Mouse (Mus musculus) forebrain, embryonic 14.5 days (tissue): ENCODE measurements around the gene Zbtb5. TPM values are rescaled to one million over a fixed set of nuclear protein-coding genes. Genes with fewer than 3 reads are reported as not detected.

Experiments
- ATAC-seq: fragments of 200-750 bp; cut with Nextera tagmentation; 2 replicates; pipeline ENCODE4 v1.8.0; 2017; ENCODE audit warnings: mild to moderate bottlenecking, moderate library complexity
- DNase-seq: peaks from one replicate; pipeline ENCODE4 v3.0.0-alpha.2; 2015; ENCODE audit warnings: low spot score
- H3K27ac ChIP-seq: fragments of 300-500 bp; sonication (generic); 2 replicates; pipeline ENCODE4 v1.5.1; 2014; ENCODE audit warnings: low read depth, mild to moderate bottlenecking, control low read depth, low read length, moderate library complexity
- H3K27me3 ChIP-seq: fragments of 300-500 bp; sonication (generic); replicated peaks from 2 replicates; pipeline ENCODE4 v1.6.1; 2014; ENCODE audit warnings: low read length, control low read depth, mixed read lengths; ENCODE audit not compliant: control insufficient read depth, insufficient read depth
- H3K36me3 ChIP-seq: fragments of 300-500 bp; sonication (generic); 2 replicates; pipeline ENCODE4 v1.6.1; 2014; ENCODE audit warnings: low read length, control low read depth; ENCODE audit not compliant: control insufficient read depth, insufficient read depth
- H3K4me1 ChIP-seq: fragments of 300-500 bp; sonication (generic); 2 replicates; pipeline ENCODE4 v1.6.1; 2014; ENCODE audit warnings: antibody characterized with exemption, low read length, control low read depth; ENCODE audit not compliant: control insufficient read depth, insufficient read depth
- H3K4me2 ChIP-seq: fragments of 300-500 bp; sonication (generic); 2 replicates; pipeline ENCODE4 v1.6.1; 2014; ENCODE audit warnings: mild to moderate bottlenecking, control low read depth, low read length
- H3K4me3 ChIP-seq: fragments of 300-500 bp; sonication (generic); 2 replicates; pipeline ENCODE4 v1.5.1; 2014; ENCODE audit warnings: low read depth, low read length, control low read depth
- H3K9ac ChIP-seq: fragments of 300-500 bp; sonication (generic); 2 replicates; pipeline ENCODE4 v1.6.1; 2014; ENCODE audit warnings: mild to moderate bottlenecking, low read length, control low read depth, moderate library complexity
- H3K9me3 ChIP-seq: fragments of 300-500 bp; sonication (generic); replicated peaks from 2 replicates; pipeline ENCODE4 v1.6.1; 2016; ENCODE audit warnings: low read length, control low read depth, mixed read lengths; ENCODE audit not compliant: control insufficient read depth
- WGBS: fragments of 180-500 bp; shearing (Covaris S2); extraction: QIAGEN DNeasy Blood & Tissue Kit; methylation state at CpG from one replicate; pipeline ENCODE4 v1.1.7; 2014; 5-methylcytosine and 5-hydroxymethylcytosine counted together
- polyA plus RNA-seq: library from polyadenylated mRNA; unstranded; fragments of >200 nt; fragmentation: Nextera tagmentation; extraction: Ambion mirVana; gene quantifications from 2 replicates; pipeline ENCODE4 v1.2.1, GENCODE M21; 2014

The Zbtb5 gene
- polyA plus RNA-seq, 1 experiment from 2014 or later: 48.9 TPM

DNA sequence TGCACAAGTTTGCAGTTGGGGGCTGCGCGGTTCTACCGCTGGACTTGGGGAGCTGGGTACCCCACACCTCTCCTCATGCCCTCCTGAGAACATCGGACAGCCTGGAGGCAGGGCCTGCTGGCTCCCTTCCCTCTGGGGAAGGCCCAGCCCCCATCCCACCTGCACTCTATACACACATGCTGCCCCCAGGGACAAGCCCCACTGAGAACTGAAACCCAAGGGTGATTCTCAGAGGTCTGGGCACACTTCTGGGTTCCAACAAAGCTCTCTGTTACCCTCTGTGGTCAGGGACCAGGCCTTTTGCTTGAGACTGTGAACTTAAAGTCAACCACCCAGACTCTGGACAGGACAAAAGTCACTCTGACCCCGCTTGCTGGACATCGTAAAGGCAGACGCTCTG lies 42.2 kb downstream of the Zbtb5 start:
- WGBS: 93% methylated on average over 7 of the region's 7 CpGs
- ATAC-seq: no peak
- no peak overlapping the region for H3K9ac ChIP-seq

DNA sequence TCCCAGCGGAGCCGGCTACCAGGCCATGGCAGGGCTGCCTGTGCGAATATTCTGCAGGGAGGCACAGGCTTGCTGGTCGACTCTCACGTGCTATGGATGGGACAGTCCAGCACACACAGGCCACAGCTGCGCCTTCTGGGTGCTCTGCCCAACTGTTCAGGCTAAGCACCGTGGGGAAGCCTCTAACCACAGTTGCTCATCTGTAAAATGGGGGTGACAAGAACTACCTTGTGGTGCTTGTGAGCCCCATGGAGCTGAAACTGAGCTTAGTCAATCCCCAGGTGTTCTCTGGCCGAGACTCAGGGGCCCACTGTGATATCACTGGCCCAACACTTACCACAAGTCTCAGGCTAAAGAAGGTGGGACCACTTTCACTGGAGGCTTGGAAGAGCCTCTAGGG lies 44.8 kb downstream of the Zbtb5 start:
- Histone ChIP-seq H3K9me3 (no peaks in the 10 kb centered on the region), H3K4me1 (no peaks in the 10 kb centered on the region), H3K9ac (no peak overlapping the region), H3K36me3 (no peaks in the 10 kb centered on the region), H3K4me2 (no peak overlapping the region), H3K27me3 (no peaks in the 10 kb centered on the region), H3K4me3 (no peak overlapping the region), H3K27ac (no peak overlapping the region)
- 87% methylated on average over 8 of the region's 8 CpGs for WGBS
- DNase-seq (no peak), ATAC-seq (no peak)

More for the DNA sequence above, 42.2 kb downstream of the Zbtb5 start:
- Histone ChIP-seq H3K9me3 (no peaks in the 10 kb centered on the region), H3K27ac (no peak overlapping the region), H3K4me2 (no peak overlapping the region), H3K4me1 (peaks cover 3% of the 10 kb centered on the region; the same call in 1 of the 2 replicates), H3K4me3 (no peak overlapping the region), H3K36me3 (no peaks in the 10 kb centered on the region), H3K27me3 (no peaks in the 10 kb centered on the region)
- DNase-seq: no peak

DNA sequence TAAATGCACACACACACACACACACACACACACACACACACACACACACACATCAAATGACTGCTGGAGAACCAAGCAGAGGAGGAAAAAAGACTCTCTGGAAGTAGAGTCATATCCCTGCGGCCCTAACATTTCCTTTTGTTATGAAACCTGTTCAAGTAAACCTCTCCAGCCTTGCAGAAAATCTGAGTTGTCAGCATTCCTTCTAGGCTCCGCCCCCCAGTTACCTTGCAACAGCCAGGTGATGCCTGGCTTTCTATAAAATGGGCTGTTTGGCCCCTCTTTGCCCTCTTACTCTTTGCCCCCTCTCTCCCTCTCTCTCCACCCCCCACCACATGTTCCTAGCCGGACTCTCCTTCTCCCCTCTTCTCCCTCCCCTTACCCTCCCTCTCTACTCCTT lies 46.5 kb downstream of the Zbtb5 start:
- no peaks in the 10 kb centered on the region for H3K36me3 ChIP-seq
- H3K4me1 ChIP-seq: no peaks in the 10 kb centered on the region
- no peak overlapping the region for H3K4me3 ChIP-seq
- no peaks in the 10 kb centered on the region for H3K9me3 ChIP-seq
- H3K27me3 ChIP-seq: no peaks in the 10 kb centered on the region
- H3K4me2 ChIP-seq: no peak overlapping the region
- 93% methylated on average over 3 of the region's 3 CpGs for WGBS
- H3K27ac ChIP-seq: no peak overlapping the region
- no peak for ATAC-seq
- no peak for DNase-seq
- H3K9ac ChIP-seq: no peak overlapping the region

DNA sequence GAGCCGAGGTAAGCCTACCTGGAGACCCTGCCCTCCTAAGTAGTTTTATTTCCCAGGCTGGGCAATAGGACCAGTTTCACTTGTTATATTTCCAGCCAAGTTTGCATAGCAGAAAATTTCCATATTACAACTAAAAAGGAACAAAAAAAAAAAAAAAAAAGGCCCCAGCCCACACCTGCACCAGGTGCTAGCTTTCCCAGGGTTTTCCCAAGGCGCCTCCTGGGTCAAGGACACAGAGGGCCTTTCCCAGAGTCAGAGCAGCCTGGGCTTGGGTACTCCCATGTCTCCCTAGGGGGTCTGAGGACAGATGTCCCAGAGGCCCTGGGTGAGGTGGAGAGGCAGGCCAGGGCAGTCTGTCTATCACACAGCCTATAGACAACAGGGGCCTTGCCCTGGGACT lies 47.0 kb downstream of the Zbtb5 start:
- 88% methylated on average over 2 of the region's 2 CpGs for WGBS
- no peak overlapping the region for H3K4me2 ChIP-seq
- no peaks in the 10 kb centered on the region for H3K9me3 ChIP-seq
- no peaks in the 10 kb centered on the region for H3K4me1 ChIP-seq
- H3K36me3 ChIP-seq: no peaks in the 10 kb centered on the region
- H3K9ac ChIP-seq: no peak overlapping the region
- no peaks in the 10 kb centered on the region for H3K27me3 ChIP-seq
- H3K27ac ChIP-seq: no peak overlapping the region
- no peak for DNase-seq
- ATAC-seq: no peak
- no peak overlapping the region for H3K4me3 ChIP-seq

DNA sequence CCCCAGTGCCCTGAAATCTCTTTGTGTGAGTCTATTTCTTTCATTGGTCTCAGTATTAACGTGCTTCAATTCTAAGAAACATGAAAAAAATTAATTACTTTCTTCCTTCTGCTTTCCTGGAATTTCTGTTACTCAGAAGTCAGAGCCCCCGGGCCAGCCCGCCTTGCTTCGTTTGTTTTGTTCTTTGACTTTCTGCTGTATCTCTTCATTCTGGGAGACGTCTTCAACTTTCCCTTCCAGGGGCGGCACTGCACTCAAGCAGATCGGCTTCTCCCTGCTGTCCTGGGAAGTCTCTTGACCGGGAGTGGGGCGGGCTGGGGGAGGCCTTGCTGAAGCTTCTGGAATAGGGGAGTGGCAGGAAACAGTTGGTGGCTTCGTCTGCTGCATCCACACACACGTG lies 49.1 kb downstream of the Zbtb5 start:
- H3K4me1 ChIP-seq: no peaks in the 10 kb centered on the region
- H3K9me3 ChIP-seq: no peaks in the 10 kb centered on the region
- no peak overlapping the region for H3K4me2 ChIP-seq
- 73% methylated on average over 11 of the region's 11 CpGs for WGBS
- no peak overlapping the region for H3K4me3 ChIP-seq
- no peak for ATAC-seq
- H3K27me3 ChIP-seq: no peaks in the 10 kb centered on the region
- H3K9ac ChIP-seq: no peak overlapping the region
- no peaks in the 10 kb centered on the region for H3K36me3 ChIP-seq
- H3K27ac ChIP-seq: no peak overlapping the region
- DNase-seq: no peak

DNA sequence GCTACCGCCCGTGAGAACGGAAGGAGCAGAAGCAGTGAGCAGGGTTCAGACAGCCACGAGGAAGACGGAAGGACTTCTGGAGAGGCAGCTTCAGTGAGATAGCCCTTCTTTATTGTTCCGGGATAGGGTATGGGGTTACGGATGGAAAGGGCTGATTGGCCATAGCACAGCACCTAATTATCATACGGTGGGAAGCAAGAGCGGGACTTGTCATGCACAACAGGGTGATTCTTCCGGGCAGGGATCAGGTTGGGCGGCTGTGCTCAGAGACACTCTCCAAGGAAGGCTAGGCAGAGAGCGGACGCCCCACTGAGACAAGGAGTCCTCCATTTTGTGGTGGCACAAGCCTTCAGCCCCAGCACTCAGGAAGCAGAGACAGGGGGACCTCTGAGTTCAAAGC lies 53.0 kb downstream of the Zbtb5 start:
- ATAC-seq: no peak
- Histone ChIP-seq H3K27ac (no peak overlapping the region), H3K4me2 (no peak overlapping the region), H3K4me1 (no peaks in the 10 kb centered on the region), H3K9me3 (no peaks in the 10 kb centered on the region), H3K36me3 (no peaks in the 10 kb centered on the region), H3K27me3 (no peaks in the 10 kb centered on the region), H3K4me3 (no peak overlapping the region), H3K9ac (no peak overlapping the region)
- 94% methylated on average over 13 of the region's 13 CpGs for WGBS
- no peak for DNase-seq

DNA sequence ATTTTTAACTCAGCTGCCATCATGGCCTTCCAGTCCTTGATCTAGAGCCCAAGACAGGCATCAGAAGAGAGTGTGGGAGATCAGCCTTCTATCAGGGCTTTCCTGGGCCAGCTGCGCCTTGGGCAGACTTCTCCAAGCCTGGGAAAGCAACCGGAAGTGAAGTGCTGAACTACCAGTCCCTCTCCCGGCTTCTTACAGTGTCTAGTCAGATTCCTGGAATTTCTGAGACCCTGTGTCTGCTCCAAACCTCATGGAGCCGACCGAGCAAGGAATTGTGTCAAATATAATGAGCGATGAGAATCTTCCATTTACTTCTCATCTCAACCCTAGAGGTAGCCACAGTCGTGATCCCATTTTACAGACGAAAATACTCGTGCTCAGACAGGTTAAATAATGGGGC lies 53.4 kb downstream of the Zbtb5 start:
- no peak overlapping the region for H3K4me3 ChIP-seq
- H3K27me3 ChIP-seq: no peaks in the 10 kb centered on the region
- H3K9ac ChIP-seq: no peak overlapping the region
- 88% methylated on average over 9 of the region's 9 CpGs for WGBS
- no peak overlapping the region for H3K27ac ChIP-seq
- H3K9me3 ChIP-seq: no peaks in the 10 kb centered on the region
- H3K36me3 ChIP-seq: no peaks in the 10 kb centered on the region
- ATAC-seq (no peak), DNase-seq (no peak)
- H3K4me2 ChIP-seq: no peak overlapping the region
- no peaks in the 10 kb centered on the region for H3K4me1 ChIP-seq

DNA sequence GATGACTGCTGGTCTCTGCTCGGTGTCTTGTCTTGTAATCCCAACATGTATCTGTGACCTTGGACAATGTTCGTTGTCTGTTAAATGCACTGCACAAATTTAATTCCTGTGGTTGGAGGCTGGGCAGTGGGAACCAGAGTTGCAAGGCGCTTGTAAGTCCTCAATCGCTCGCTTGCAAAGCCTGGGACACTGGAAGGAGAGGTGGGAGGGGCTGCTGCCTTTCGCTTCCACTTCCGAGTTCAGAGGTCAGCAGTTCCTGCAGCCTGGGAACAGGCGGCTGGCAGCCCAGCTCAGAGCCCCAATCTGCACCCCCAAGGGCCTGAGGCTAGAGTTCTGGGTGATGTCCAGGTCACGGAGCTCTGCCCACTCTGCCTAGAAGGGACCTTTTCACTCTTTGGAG lies 59.2 kb downstream of the Zbtb5 start:
- H3K27me3 ChIP-seq: no peaks in the 10 kb centered on the region
- H3K4me1 ChIP-seq: no peaks in the 10 kb centered on the region
- DNase-seq: no peak
- no peak overlapping the region for H3K4me3 ChIP-seq
- no peaks in the 10 kb centered on the region for H3K36me3 ChIP-seq
- WGBS: 84% methylated on average over 9 of the region's 9 CpGs
- no peak overlapping the region for H3K9ac ChIP-seq
- no peak overlapping the region for H3K27ac ChIP-seq
- no peaks in the 10 kb centered on the region for H3K9me3 ChIP-seq
- no peak for ATAC-seq
- no peak overlapping the region for H3K4me2 ChIP-seq

DNA sequence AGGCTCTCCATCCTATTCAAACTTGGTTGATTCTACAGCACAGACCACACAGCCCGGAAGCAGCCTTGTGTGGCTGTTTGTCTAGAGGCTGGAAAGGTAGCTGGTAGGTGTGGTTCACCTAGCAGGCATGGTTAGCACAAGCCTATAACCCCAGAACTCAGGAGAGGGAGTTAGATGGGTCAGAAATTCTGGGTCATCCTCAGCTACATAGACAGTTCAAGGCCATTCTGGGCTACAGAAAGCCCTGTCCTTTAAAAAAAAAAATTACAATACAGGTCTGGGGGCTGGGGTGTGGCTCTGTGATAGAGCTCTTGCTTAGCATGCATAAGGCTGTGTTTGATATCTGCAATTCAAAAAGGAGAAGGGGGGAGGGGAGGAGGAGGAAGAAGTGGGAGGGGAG lies 63.9 kb downstream of the Zbtb5 start:
- Histone ChIP-seq H3K9ac (no peak overlapping the region), H3K4me1 (no peaks in the 10 kb centered on the region), H3K4me3 (no peak overlapping the region), H3K27me3 (no peaks in the 10 kb centered on the region), H3K4me2 (no peak overlapping the region), H3K27ac (no peak overlapping the region), H3K36me3 (no peaks in the 10 kb centered on the region), H3K9me3 (no peaks in the 10 kb centered on the region)
- DNase-seq (no peak), ATAC-seq (no peak)
- WGBS: 100% methylated on average over 1 of the region's 1 CpGs

DNA sequence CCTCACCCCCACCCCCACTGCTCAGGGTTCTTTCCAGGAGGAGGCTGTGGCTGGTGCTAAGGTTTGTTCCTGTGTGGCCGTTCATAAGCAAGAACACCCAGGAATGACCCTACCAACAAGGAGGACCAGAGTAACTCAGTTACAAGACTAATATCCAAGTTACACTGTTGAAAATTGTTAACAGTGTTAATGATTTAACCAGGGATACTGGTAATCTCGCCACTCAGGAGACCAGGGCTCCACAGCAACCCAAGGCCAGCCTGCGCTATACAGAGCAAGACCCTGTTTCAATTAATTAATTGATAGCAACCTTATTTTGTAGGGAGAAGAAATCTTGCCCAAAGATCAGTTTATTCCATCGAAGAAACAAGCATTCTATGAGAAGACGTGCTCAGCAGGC lies 64.7 kb downstream of the Zbtb5 start:
- no peaks in the 10 kb centered on the region for H3K36me3 ChIP-seq
- H3K4me1 ChIP-seq: no peaks in the 10 kb centered on the region
- H3K4me2 ChIP-seq: no peak overlapping the region
- no peak overlapping the region for H3K27ac ChIP-seq
- DNase-seq: no peak
- no peak for ATAC-seq
- H3K4me3 ChIP-seq: no peak overlapping the region
- H3K27me3 ChIP-seq: no peaks in the 10 kb centered on the region
- WGBS: 89% methylated on average over 5 of the region's 5 CpGs
- no peak overlapping the region for H3K9ac ChIP-seq
- no peaks in the 10 kb centered on the region for H3K9me3 ChIP-seq
